Comparison of ENCODE assay signal across 17 mouse cellular contexts in the genomic region with DNA sequence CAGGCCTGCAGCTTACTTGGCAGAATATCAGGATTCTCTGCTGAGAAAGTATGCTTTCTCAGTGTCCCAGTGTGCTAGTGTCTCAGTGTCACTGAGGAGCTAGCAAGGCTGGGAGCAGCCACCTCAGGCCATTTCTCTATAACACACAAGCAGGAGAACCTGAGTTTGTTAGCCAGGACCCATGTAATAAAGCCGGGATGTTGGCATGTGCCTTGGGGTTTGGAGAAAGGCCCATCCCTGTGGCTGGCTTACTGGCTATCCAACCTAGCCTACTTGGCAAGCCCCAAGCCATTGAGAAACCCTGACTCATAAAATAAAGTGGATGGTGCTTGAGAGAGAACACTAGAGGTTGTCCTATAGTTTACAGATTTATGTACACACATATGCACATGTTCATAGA. TPM values are rescaled to one million over a fixed set of nuclear protein-coding genes. Genes with fewer than 3 reads are reported as not detected.
DNase-seq lines count a peak whose midpoint lies in the region; ATAC-seq lines count a peak whose summit lies in the region.
"Had no signal": no experiment of that assay in that cellular context is flagged by ENCODE, and none has a peak within 500 bp of the region (broad histone marks: within the 10 kb centered on the region; RNA-seq: fewer than 3 reads in every experiment).

No protein-coding gene starts in this region.

- DNase-seq in adrenal gland, postnatal 10 days, result peak; percentile 61
- DNase-seq in adrenal gland, adult 18-20 months (ENCODE audit: low spot score in 2 of 2), result no peak
- peak; percentile 12 for DNase-seq in gastrocnemius, postnatal 25 days
- DNase-seq in gastrocnemius, adult 8-10 months (ENCODE audit: low spot score in 2 of 2), result no peak
- peak; percentile 14 for DNase-seq in lung, postnatal 36 days
- no peak for DNase-seq in lung, postnatal 14 days
- no peak for DNase-seq in testis, postnatal 10 days (ENCODE audit: low spot score)
- DNase-seq: cerebellum, adult 18-20 months; liver, embryonic 13.5 days; lung, postnatal 10 days; spleen, adult 18-20 months; thymus, postnatal 36 days had no signal

- ATAC-seq in frontal cortex, adult (ENCODE audit: low TSS enrichment), result no peak
- ATAC-seq: forebrain, embryonic 15.5 days; inflammation-experienced regulatory T-cells, adult 6 months; midbrain, embryonic 16.5 days had no signal

RNA-seq across cellular contexts. Expression of gene Lacc1, which starts 32.7 kb away (rescaled TPM):
- 1 to 10 TPM; 9.7 to 9.8 TPM for total RNA-seq in adrenal gland, postnatal 10 days (2021)
- total RNA-seq in adrenal gland, adult 18-20 months (2021), result 1 to 10 TPM; 5.6 to 7.3 TPM
- total RNA-seq in gastrocnemius, postnatal 25 days (2021), result 1 to 10 TPM in 1 of 2 experiments, under 1 TPM in 1; 0.96 to 1.2 TPM
- total RNA-seq in gastrocnemius, adult 8-10 months (2022), result 1 to 10 TPM in 1 of 4 experiments, under 1 TPM in 3; 0.17 to 1.3 (median 0.57) TPM
- total RNA-seq: G1E had no signal

RNA-seq across cellular contexts. Expression of gene Ccdc122, which starts 32.8 kb away (rescaled TPM):
- total RNA-seq in adrenal gland, postnatal 10 days (2021), result 1 to 10 TPM; 4.4 to 7.5 TPM
- 1 to 10 TPM; 4.6 to 5.7 TPM for total RNA-seq in adrenal gland, adult 18-20 months (2021)
- total RNA-seq in gastrocnemius, postnatal 25 days (2021), result under 1 TPM; 0.49 to 0.62 TPM
- total RNA-seq in gastrocnemius, adult 8-10 months (2022), result 1 to 10 TPM; 1.0 to 2.2 (median 1.3) TPM
- total RNA-seq: G1E had no signal

Comparison
In these comparisons a context has a peak if more than half of its experiments do, and no peak if none do; other contexts are left out.
1. DNase-seq: peak in adrenal gland, postnatal 10 days (single experiment), gastrocnemius, postnatal 25 days (single experiment) and lung, postnatal 36 days (single experiment); none in adrenal gland, adult 18-20 months (0 of 2), gastrocnemius, adult 8-10 months (0 of 2), lung, postnatal 14 days (single experiment) and testis, postnatal 10 days (single experiment).